Mouse (Mus musculus) embryonic fibroblast, embryonic 13.5 days (primary cell): ENCODE measurements around the gene Hist1h4f.

Source experiments
- CTCF ChIP-seq: IDR thresholded peaks from 2 replicates; pipeline ENCODE4 v1.5.1; 2011; ENCODE audit warnings: mild to moderate bottlenecking, control low read depth, low read length, moderate library complexity, borderline replicate concordance; ENCODE audit not compliant: insufficient read depth
- POLR2A ChIP-seq: IDR thresholded peaks from 2 replicates; pipeline ENCODE4 v1.6.1; 2011; ENCODE audit warnings: low read depth, mild to moderate bottlenecking, control low read depth, low read length, moderate library complexity

- TF ChIP-seq CTCF (no peak), POLR2A (no peak)
Measured at GRCm38 (mm10) chr13:23525901-23526300, 25.5 kb downstream of the Hist1h4f start.
